ENCODE assay signal across 9 mouse cellular contexts in the genomic region with DNA sequence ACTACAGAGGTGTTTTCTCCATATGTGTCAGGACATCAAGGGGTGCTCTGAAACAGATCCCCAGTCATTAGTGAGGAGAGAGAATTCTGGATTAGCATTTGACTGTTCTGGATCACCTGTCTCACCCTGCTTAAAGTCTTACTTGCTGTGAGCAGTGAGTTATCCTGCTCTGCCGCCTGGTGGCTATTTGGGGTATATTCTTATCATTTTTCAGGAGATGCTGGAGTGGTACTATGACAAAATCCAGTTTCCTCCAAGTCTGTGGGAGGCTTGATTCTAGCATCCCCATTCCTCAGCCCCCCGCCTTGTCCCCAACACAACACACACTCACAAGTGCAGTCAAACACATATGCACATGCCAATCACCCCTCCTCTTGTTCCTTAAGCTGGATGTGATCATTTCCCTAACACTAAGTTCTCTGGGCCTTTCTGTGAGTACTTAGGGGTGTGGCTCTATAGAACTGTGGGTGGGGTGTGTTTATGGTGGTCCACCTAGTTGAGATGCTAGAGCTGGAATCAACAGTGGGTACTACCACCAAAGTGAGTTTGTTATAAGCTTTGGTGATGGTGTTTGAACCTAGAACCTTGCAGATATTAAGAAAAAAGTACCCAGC.
DNase-seq lines count a peak whose midpoint lies in the region; ATAC-seq lines count a peak whose summit lies in the region.
"Had no signal": no experiment of that assay in that cellular context is flagged by ENCODE, and none has a peak within 500 bp of the region (broad histone marks: within the 10 kb centered on the region; RNA-seq: fewer than 3 reads in every experiment).

No protein-coding gene starts in this region.

- H3K36me3 ChIP-seq in kidney, embryonic 16.5 days (ENCODE audit: insufficient read depth, low read length), result no peaks in the 10 kb centered on the region
- H3K36me3 ChIP-seq in limb, embryonic 11.5 days (ENCODE audit: control insufficient read depth, insufficient read depth, low read length), result no peaks in the 10 kb centered on the region
- H3K36me3 ChIP-seq: lung, embryonic 15.5 days had no signal

- H3K27ac ChIP-seq in kidney, embryonic 16.5 days (ENCODE audit: low read length), result no peak overlapping the region
- H3K27ac ChIP-seq in limb, embryonic 11.5 days (replicated peaks; ENCODE audit: low read depth, low read length), result no peak overlapping the region
- H3K27ac ChIP-seq: lung, embryonic 15.5 days had no signal

- no peaks in the 10 kb centered on the region for H3K27me3 ChIP-seq in kidney, embryonic 16.5 days (ENCODE audit: insufficient read depth, low read length)
- H3K27me3 ChIP-seq in limb, embryonic 11.5 days (ENCODE audit: control insufficient read depth, insufficient read depth, low read length), result no peaks in the 10 kb centered on the region
- H3K27me3 ChIP-seq: lung, embryonic 15.5 days had no signal

- H3K9me3 ChIP-seq in kidney, embryonic 16.5 days (ENCODE audit: low read length), result no peaks in the 10 kb centered on the region
- no peaks in the 10 kb centered on the region for H3K9me3 ChIP-seq in limb, embryonic 11.5 days (ENCODE audit: control insufficient read depth, low read length)
- H3K9me3 ChIP-seq: lung, embryonic 15.5 days had no signal

- 9% methylated on average over 2 of the region's 2 CpGs for WGBS in kidney, embryonic 16.5 days
- 26% methylated on average over 2 of the region's 2 CpGs for WGBS in limb, embryonic 11.5 days

- peak; percentile 72 for DNase-seq in testis, postnatal 10 days (ENCODE audit: low spot score)
- no peak for DNase-seq in testis, postnatal 14 days (ENCODE audit: low spot score)
- DNase-seq in cerebellum, postnatal 4 days (ENCODE audit: low spot score in 2 of 2), result peak; percentile 42 to 70
- DNase-seq in gastrocnemius, adult 8-10 months (ENCODE audit: low spot score in 2 of 2), result peak; percentile 15 to 31
- DNase-seq in limb, embryonic 11.5 days (ENCODE audit: low spot score), result peak; percentile 71
- DNase-seq in retina, postnatal 7 days (ENCODE audit: low read depth, low spot score), result peak; percentile 17
- no peak for DNase-seq in B cell, adult 2 months

- H3K4me1 ChIP-seq in kidney, embryonic 16.5 days (ENCODE audit: insufficient read depth, low read length), result no peaks in the 10 kb centered on the region
- no peaks in the 10 kb centered on the region for H3K4me1 ChIP-seq in limb, embryonic 11.5 days (ENCODE audit: control insufficient read depth, insufficient read depth, low read length)
- H3K4me1 ChIP-seq: lung, embryonic 15.5 days had no signal

- no peak overlapping the region for H3K9ac ChIP-seq in kidney, embryonic 16.5 days (replicated peaks; ENCODE audit: low read length)
- H3K9ac ChIP-seq in limb, embryonic 11.5 days (ENCODE audit: low read length), result no peak overlapping the region
- H3K9ac ChIP-seq: lung, embryonic 15.5 days had no signal

- peak; percentile 31; the same call in 1 of the 2 replicates for ATAC-seq in kidney, embryonic 16.5 days (ENCODE audit: low FRiP score, low TSS enrichment)
- ATAC-seq in limb, embryonic 11.5 days (ENCODE audit: insufficient number of reproducible peaks, low FRiP score, low TSS enrichment, low read depth), result peak; percentile 54; the same call in 1 of the 2 replicates

- no peak overlapping the region for H3K4me2 ChIP-seq in kidney, embryonic 16.5 days (replicated peaks; ENCODE audit: low read depth, low read length)
- no peak overlapping the region for H3K4me2 ChIP-seq in limb, embryonic 11.5 days (ENCODE audit: low read depth, severe bottlenecking)
- H3K4me2 ChIP-seq: lung, embryonic 15.5 days had no signal

- H3K4me3 ChIP-seq in kidney, embryonic 16.5 days (ENCODE audit: low read length), result no peak overlapping the region
- no peak overlapping the region for H3K4me3 ChIP-seq in limb, embryonic 11.5 days (ENCODE audit: low read depth, low read length)
- H3K4me3 ChIP-seq: lung, embryonic 15.5 days had no signal

Comparison
In these comparisons a context has a peak if more than half of its experiments do, and no peak if none do; other contexts are left out.
1. DNase-seq: peak in testis, postnatal 10 days (single experiment), cerebellum, postnatal 4 days (2 of 2), gastrocnemius, adult 8-10 months (2 of 2), limb, embryonic 11.5 days (single experiment) and retina, postnatal 7 days (single experiment); none in testis, postnatal 14 days (single experiment) and B cell, adult 2 months (0 of 2).